Mouse (Mus musculus) liver, embryonic 14 days (tissue): Measurements from ENCODE around the gene Usp5. TPM values are rescaled to one million over a fixed set of nuclear protein-coding genes. Genes with fewer than 3 reads are reported as not detected.

ENCODE experiments used
- polyA plus RNA-seq: library from polyadenylated mRNA; depleted of rRNA; stranded (reverse); fragments of >200 nt; gene quantifications from 2 replicates; pipeline ENCODE4 v1.2.3, GENCODE M21; 2012; rRNA removed

The Usp5 gene
- 26.5 and 29.8 TPM in 2 replicates for polyA plus RNA-seq

GRCm38 (mm10) chr6:124828868-124829798 lies at the start of gene Usp5, which contains the start of gene Cdca3:
Gene Usp5 (minus strand): TSS chr6:124829484.
Gene Cdca3 (plus strand): TSS chr6:124829547.

GRCm38 (mm10) chr6:124863658-124864298 lies 34.5 kb upstream of the Usp5 start, which contains the start of gene Gpr162:
Gene Gpr162 (minus strand): TSS chr6:124863983.

GRCm38 (mm10) chr6:124856916-124857839 lies 27.9 kb upstream of the Usp5 start, which contains the start of gene P3h3:
Gene P3h3 (minus strand): TSS chr6:124857752.

GRCm38 (mm10) chr6:124840241-124841167 lies 11.2 kb upstream of the Usp5 start, which contains the start of gene Gnb3:
Gene Gnb3 (minus strand): TSS chr6:124840275.

GRCm38 (mm10) chr6:124813933-124814332 lies 15.4 kb downstream of the Usp5 start, which contains the start of gene Tpi1:
Gene Tpi1 (minus strand): TSS chr6:124814296.

GRCm38 (mm10) chr6:124808358-124809012 lies 20.8 kb downstream of the Usp5 start, which contains the start of gene Spsb2:
Gene Spsb2 (plus strand): TSS chr6:124808661.

GRCm38 (mm10) chr6:124779222-124779983 lies 49.9 kb downstream of the Usp5 start, which contains the start of gene Lrrc23:
Gene Lrrc23 (minus strand): TSS chr6:124779727.

GRCm38 (mm10) chr6:124769101-124769765 lies 60.1 kb downstream of the Usp5 start, which contains the start of gene Eno2:
Gene Eno2 (minus strand): TSS chr6:124769673.

Other genes with a start within 250 kb of the Usp5 start
- gene C1s2, start 193.4 kb downstream of the Usp5 start, polyA plus RNA-seq, result 0.01 and 0.02 TPM in 2 replicates
- gene Lpcat3, start 166.5 kb downstream of the Usp5 start, polyA plus RNA-seq, result 57.0 and 65.6 TPM in 2 replicates
- 106 and 121 TPM in 2 replicates for gene Emg1, start 117.3 kb downstream of the Usp5 start, polyA plus RNA-seq
- 117 and 139 TPM in 2 replicates for gene Phb2, start 117.1 kb downstream of the Usp5 start, polyA plus RNA-seq
- 16.4 and 20.0 TPM in 2 replicates for gene Ptpn6, start 90.8 kb downstream of the Usp5 start, polyA plus RNA-seq
- 40.8 and 45.6 TPM in 2 replicates for gene Grcc10, start 88.1 kb downstream of the Usp5 start, polyA plus RNA-seq
- gene Gm45234, start 73.5 kb downstream of the Usp5 start, polyA plus RNA-seq, result not detected in 2 replicates
- 2.4 and 3.2 TPM in 2 replicates for gene Atn1, start 73.0 kb downstream of the Usp5 start, polyA plus RNA-seq
- 0.25 and 0.46 TPM in 2 replicates for gene Eno2, start 59.8 kb downstream of the Usp5 start, polyA plus RNA-seq
- 0.06 TPM in 1 of 2 replicates, not detected in the other for gene Lrrc23, start 49.8 kb downstream of the Usp5 start, polyA plus RNA-seq
- gene Spsb2, start 20.8 kb downstream of the Usp5 start, polyA plus RNA-seq, result 4.4 and 5.3 TPM in 2 replicates
- gene Tpi1, start 15.2 kb downstream of the Usp5 start, polyA plus RNA-seq, result 274 and 318 TPM in 2 replicates
- 120 and 156 TPM in 2 replicates for gene Cdca3, start 63 bp upstream of the Usp5 start, polyA plus RNA-seq
- 0.09 TPM in 1 of 2 replicates, not detected in the other for gene Gnb3, start 10.8 kb upstream of the Usp5 start, polyA plus RNA-seq
- gene P3h3, start 28.3 kb upstream of the Usp5 start, polyA plus RNA-seq, result 2.9 and 4.2 TPM in 2 replicates
- 0.03 and 0.08 TPM in 2 replicates for gene Gpr162, start 34.5 kb upstream of the Usp5 start, polyA plus RNA-seq
- gene Cd4, start 58.7 kb upstream of the Usp5 start, polyA plus RNA-seq, result 0.05 and 0.08 TPM in 2 replicates
- gene Lag3, start 82.2 kb upstream of the Usp5 start, polyA plus RNA-seq, result 0.09 and 0.11 TPM in 2 replicates
- gene Ptms, start 90.6 kb upstream of the Usp5 start, polyA plus RNA-seq, result 107 and 113 TPM in 2 replicates
- gene Mlf2, start 101.9 kb upstream of the Usp5 start, polyA plus RNA-seq, result 79.5 and 83.4 TPM in 2 replicates
- gene Cops7a, start 136.1 kb upstream of the Usp5 start, polyA plus RNA-seq, result 48.8 and 56.1 TPM in 2 replicates
- gene Pianp, start 167.2 kb upstream of the Usp5 start, polyA plus RNA-seq, result 0.03 TPM in 2 replicates
- gene Zfp384, start 179.7 kb upstream of the Usp5 start, polyA plus RNA-seq, result 18.1 and 21.6 TPM in 2 replicates
- 16.7 and 18.7 TPM in 2 replicates for gene Ing4, start 210.3 kb upstream of the Usp5 start, polyA plus RNA-seq
- gene Acrbp, start 220.2 kb upstream of the Usp5 start, polyA plus RNA-seq, result 2.5 and 3.8 TPM in 2 replicates
- 1.1 and 1.9 TPM in 2 replicates for gene Lpar5, start 238.4 kb upstream of the Usp5 start, polyA plus RNA-seq